Mouse (Mus musculus) E14TG2a.4 (cell line): ENCODE measurements around the gene Erich6.

Experiments
- CTCF ChIP-seq: conservative IDR thresholded peaks from 2 replicates; pipeline ENCODE4 v1.5.1; 2014; ENCODE audit warnings: low read length
- NANOG ChIP-seq: IDR thresholded peaks from 2 replicates; pipeline ENCODE4 v1.6.1; 2014; ENCODE audit warnings: borderline replicate concordance, low read length, mixed read lengths
- POU5F1 ChIP-seq: IDR thresholded peaks from 2 replicates; pipeline ENCODE4 v1.6.1; 2014; ENCODE audit warnings: low read length, borderline replicate concordance

- TF ChIP-seq CTCF, result no peak
- no peak for TF ChIP-seq NANOG
- TF ChIP-seq POU5F1, result no peak
Measured at GRCm38 (mm10) chr3:58673295-58673694, 36.3 kb upstream of the Erich6 start.
